Mouse (Mus musculus): ENCODE measurements around the gene Ccdc88c.

DNA sequence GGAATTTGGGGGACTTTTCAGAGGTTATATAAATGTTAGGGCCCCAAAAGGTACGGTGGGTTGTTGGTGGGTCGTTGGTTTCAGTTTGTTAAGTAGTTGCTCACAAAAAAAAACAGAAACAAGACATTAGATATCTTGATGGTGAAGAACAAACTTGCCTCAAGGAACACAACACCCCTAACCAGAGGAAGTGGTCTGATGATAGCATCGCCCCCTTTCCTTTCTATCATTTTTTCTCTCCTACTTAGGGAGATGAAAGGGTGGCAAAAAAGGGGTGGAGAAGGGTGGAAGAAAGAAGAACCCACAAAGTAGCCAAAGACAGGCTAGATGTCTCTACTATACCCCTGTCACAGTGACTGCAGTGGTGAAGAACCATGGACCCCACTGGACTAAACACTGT, 138.3 kb downstream of the Ccdc88c start:
- no peak for TF ChIP-seq CTCF (IDR thresholded peaks at IDR 0.05)
- no peak for TF ChIP-seq POLR2A (IDR thresholded peaks at IDR 0.05; ENCODE audit: insufficient read depth, low read depth, low read length)

Data from heart, adult 2 months (tissue).